16 mouse cellular contexts compared by ENCODE assay signal in the genomic region with DNA sequence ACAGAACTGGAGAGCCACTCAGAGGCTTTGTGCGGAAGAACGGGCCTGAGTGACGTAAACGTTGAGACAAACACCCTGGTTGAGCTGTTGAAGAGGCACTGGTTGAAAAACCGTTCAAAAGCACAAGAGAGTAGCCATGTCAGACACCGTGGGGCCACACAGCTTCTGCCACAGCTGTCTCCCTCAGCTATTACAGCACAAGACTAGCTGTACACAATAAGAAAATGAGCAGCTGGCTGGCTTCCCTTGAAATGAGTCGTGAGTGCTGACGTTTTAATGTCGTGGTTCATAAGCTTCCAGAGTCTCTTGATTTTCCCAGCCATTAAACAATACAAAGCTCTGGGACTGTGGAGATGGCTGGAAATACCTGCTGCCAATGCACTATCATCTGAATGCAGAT. TPM values are rescaled to one million over a fixed set of nuclear protein-coding genes. Genes with fewer than 3 reads are reported as not detected.
DNase-seq lines count a peak whose midpoint lies in the region; ATAC-seq and TF ChIP-seq lines count a peak whose summit lies in the region.
"Had no signal": no experiment of that assay in that cellular context is flagged by ENCODE, and none has a peak within 500 bp of the region (broad histone marks: within the 10 kb centered on the region; RNA-seq: fewer than 3 reads in every experiment).

No protein-coding gene starts in this region.

- no peaks in the 10 kb centered on the region for H3K36me3 ChIP-seq in forebrain, postnatal 0 days (ENCODE audit: insufficient read depth)
- H3K36me3 ChIP-seq in forebrain, embryonic 16.5 days (ENCODE audit: control insufficient read depth, insufficient read depth), result no peaks in the 10 kb centered on the region
- H3K36me3 ChIP-seq in kidney, adult 2 months (ENCODE audit: control insufficient read depth, insufficient read depth, low read length), result no peaks in the 10 kb centered on the region

- H3K27ac ChIP-seq in forebrain, postnatal 0 days (ENCODE audit: low read depth, low read length), result no peak overlapping the region
- no peak overlapping the region; the same call in 1 of the 2 replicates for H3K27ac ChIP-seq in forebrain, embryonic 16.5 days (ENCODE audit: low read length)
- H3K27ac ChIP-seq in kidney, adult 2 months (ENCODE audit: insufficient read depth, low read depth, low read length), result no peak overlapping the region
- H3K27ac ChIP-seq: hindbrain, embryonic 15.5 days; midbrain, embryonic 10.5 days; stomach, postnatal 0 days had no signal

- H3K4me2 ChIP-seq in forebrain, postnatal 0 days (ENCODE audit: low read depth), result no peak overlapping the region
- no peak overlapping the region for H3K4me2 ChIP-seq in forebrain, embryonic 16.5 days (ENCODE audit: low read length)
- H3K4me2 ChIP-seq: heart, embryonic 11.5 days; hindbrain, embryonic 15.5 days had no signal

- intact Hi-C loops in heart, postnatal 10 days (cut with DNase I), result no loop called here

- no peak overlapping the region for H3K9ac ChIP-seq in forebrain, postnatal 0 days
- no peak overlapping the region for H3K9ac ChIP-seq in forebrain, embryonic 16.5 days (replicated peaks; ENCODE audit: low read depth, low read length)
- H3K9ac ChIP-seq: hindbrain, embryonic 15.5 days; liver, postnatal 0 days had no signal

- no peaks in the 10 kb centered on the region for H3K9me3 ChIP-seq in forebrain, postnatal 0 days (ENCODE audit: low read length)
- no peaks in the 10 kb centered on the region for H3K9me3 ChIP-seq in forebrain, embryonic 16.5 days (ENCODE audit: control insufficient read depth, low read length)
- H3K9me3 ChIP-seq: hindbrain, embryonic 15.5 days; midbrain, embryonic 10.5 days had no signal

- TF ChIP-seq POLR2A in kidney, adult 2 months (IDR thresholded peaks at IDR 0.05; ENCODE audit: low read depth, low read length), result no peak

- no peaks in the 10 kb centered on the region for H3K27me3 ChIP-seq in forebrain, postnatal 0 days (ENCODE audit: insufficient read depth, low read length)
- H3K27me3 ChIP-seq in forebrain, embryonic 16.5 days (replicated peaks; ENCODE audit: control insufficient read depth, insufficient read depth, low read length), result no peaks in the 10 kb centered on the region
- no peaks in the 10 kb centered on the region for H3K27me3 ChIP-seq in kidney, adult 2 months (replicated peaks; ENCODE audit: control insufficient read depth, insufficient read depth, low read length)
- H3K27me3 ChIP-seq: hindbrain, embryonic 15.5 days had no signal

- peak; percentile 42 for DNase-seq in forebrain, postnatal 0 days
- peak; percentile 31 to 46 for DNase-seq in kidney, postnatal 4 days
- no peak for DNase-seq in kidney, adult 2 months
- peak; percentile 77 for DNase-seq in 3T3-L1 (ENCODE audit: low read depth, low spot score)
- peak; percentile 19 for DNase-seq in brain, adult 2 months (ENCODE audit: low read depth, low spot score)
- no peak for DNase-seq in heart, postnatal 10 days
- DNase-seq: cerebellum, postnatal 25 days; heart, postnatal 36 days; liver; liver, postnatal 0 days had no signal

- H3K4me3 ChIP-seq in forebrain, postnatal 0 days (ENCODE audit: low read depth, low read length), result no peak overlapping the region
- no peak overlapping the region for H3K4me3 ChIP-seq in forebrain, embryonic 16.5 days (replicated peaks; ENCODE audit: low read length)
- no peak overlapping the region for H3K4me3 ChIP-seq in kidney, adult 2 months (ENCODE audit: insufficient read depth, low read depth, low read length)
- H3K4me3 ChIP-seq: hindbrain, embryonic 15.5 days; midbrain, embryonic 10.5 days had no signal

- 0 out of 2 replicates have a peak, but pooled peaks have one; percentile 9 for ATAC-seq in forebrain, postnatal 0 days
- ATAC-seq in forebrain, embryonic 16.5 days, result no peak
- ATAC-seq in monocyte, adult 5-6 weeks (replicated peaks; ENCODE audit: insufficient number of reproducible peaks, low FRiP score, low TSS enrichment, poor library complexity, severe bottlenecking), result no peak
- ATAC-seq: liver, postnatal 0 days had no signal

- peaks cover 5% of the 10 kb centered on the region; the same call in 1 of the 2 replicates for H3K4me1 ChIP-seq in forebrain, postnatal 0 days (ENCODE audit: insufficient read depth)
- peaks cover 15% of the 10 kb centered on the region for H3K4me1 ChIP-seq in forebrain, embryonic 16.5 days (replicated peaks; ENCODE audit: control insufficient read depth, insufficient read depth, low read length)
- H3K4me1 ChIP-seq in kidney, adult 2 months (ENCODE audit: control insufficient read depth, insufficient read depth, low read length), result no peaks in the 10 kb centered on the region
- H3K4me1 ChIP-seq: midbrain, embryonic 10.5 days had no signal

- no peak for TF ChIP-seq CTCF in forebrain, postnatal 0 days (IDR thresholded peaks at IDR 0.05; ENCODE audit: low read depth)
- TF ChIP-seq CTCF in kidney, adult 2 months (conservative IDR thresholded peaks at IDR 0.05; ENCODE audit: insufficient read depth, insufficient read length, low read depth, low read length), result no peak

- 42% methylated on average over 9 of the region's 9 CpGs for WGBS in forebrain, postnatal 0 days
- 45% methylated on average over 9 of the region's 9 CpGs for WGBS in forebrain, embryonic 16.5 days
- WGBS in kidney, adult 2 months, result 65% methylated on average over 9 of the region's 9 CpGs

RNA-seq across cellular contexts. Expression of a gene that starts 40.8 kb away (rescaled TPM):
- total RNA-seq in forebrain, postnatal 0 days (2014; rRNA removed), result 23.2 and 33.6 TPM in 2 replicates
- 25.2 and 37.3 TPM in 2 replicates for polyA plus RNA-seq in forebrain, postnatal 0 days (2015; fragmentation: Nextera tagmentation; extraction: Ambion mirVana)
- 77.2 and 85.5 TPM in 2 replicates for polyA plus RNA-seq in forebrain, embryonic 16.5 days (2015; fragmentation: Nextera tagmentation; extraction: Ambion mirVana)
- polyA plus RNA-seq in kidney, adult 2 months (2012; rRNA removed), result 12.4 and 14.2 TPM in 2 replicates
- 31.8 to 40.7 TPM (median 36.9 TPM) in 3 replicates for total RNA-seq in monocyte, adult 5-6 weeks (2017)
- total RNA-seq in heart, postnatal 10 days (2021), result 10 to 100 TPM; 24.4 to 30.4 TPM

Comparison
In these comparisons a context has a peak if more than half of its experiments do, and no peak if none do; other contexts are left out.
1. DNase-seq: peak in forebrain, postnatal 0 days (single experiment), kidney, postnatal 4 days (2 of 2), 3T3-L1 (single experiment) and brain, adult 2 months (single experiment); none in kidney, adult 2 months (single experiment) and heart, postnatal 10 days (0 of 2).